Mouse (Mus musculus) forebrain, embryonic 15.5 days (tissue): Measurements from ENCODE around the gene Sptb. TPM values are rescaled to one million over a fixed set of nuclear protein-coding genes. Genes with fewer than 3 reads are reported as not detected.

Experiments
- ATAC-seq: fragments of 200-750 bp; cut with Nextera tagmentation; replicated peaks from 2 replicates; pipeline ENCODE4 v1.8.0; 2017; ENCODE audit warnings: mild to moderate bottlenecking, moderate TSS enrichment, moderate library complexity
- H3K27ac ChIP-seq: fragments of 300-500 bp; sonication (generic); replicated peaks from 2 replicates; pipeline ENCODE4 v1.5.1; 2015; ENCODE audit warnings: mild to moderate bottlenecking, inconsistent platforms
- H3K27me3 ChIP-seq: fragments of 300-500 bp; sonication (generic); 2 replicates; pipeline ENCODE4 v1.6.1; 2015; ENCODE audit warnings: inconsistent platforms
- H3K36me3 ChIP-seq: fragments of 300-500 bp; sonication (generic); 2 replicates; pipeline ENCODE4 v1.6.1; 2015; ENCODE audit warnings: mild to moderate bottlenecking, inconsistent platforms
- H3K4me1 ChIP-seq: fragments of 300-500 bp; sonication (generic); 2 replicates; pipeline ENCODE4 v1.6.1; 2015; ENCODE audit warnings: inconsistent platforms
- H3K4me2 ChIP-seq: fragments of 300-500 bp; sonication (generic); replicated peaks from 2 replicates; pipeline ENCODE4 v1.6.1; 2015; ENCODE audit warnings: mild to moderate bottlenecking, inconsistent platforms
- H3K4me3 ChIP-seq: fragments of 300-500 bp; sonication (generic); 2 replicates; pipeline ENCODE4 v1.5.1; 2015; ENCODE audit warnings: mild to moderate bottlenecking, inconsistent platforms
- H3K9ac ChIP-seq: fragments of 300-500 bp; sonication (generic); replicated peaks from 2 replicates; pipeline ENCODE4 v1.6.1; 2015; ENCODE audit warnings: mild to moderate bottlenecking, inconsistent platforms
- H3K9me3 ChIP-seq: fragments of 300-500 bp; sonication (generic); 2 replicates; pipeline ENCODE4 v1.6.1; 2016; ENCODE audit warnings: inconsistent platforms
- WGBS: fragments of 180-500 bp; shearing (Covaris S2); methylation state at CpG from one replicate; pipeline ENCODE4 v1.1.7; 2015; ENCODE audit warnings: mixed read lengths; 5-methylcytosine and 5-hydroxymethylcytosine counted together
- microRNA-seq: library from miRNA; unstranded; fragments of <30 nt; microRNA quantifications from one replicate; pipeline ENCODE4, GENCODE M21; 2016
- polyA plus RNA-seq: library from polyadenylated mRNA; unstranded; fragments of >200 nt; fragmentation: Nextera tagmentation; extraction: Ambion mirVana; gene quantifications from 2 replicates; pipeline ENCODE4 v1.2.1, GENCODE M21; 2015

Gene Sptb
- polyA plus RNA-seq, 1 experiment from 2014 or later = 1.1 TPM

DNA sequence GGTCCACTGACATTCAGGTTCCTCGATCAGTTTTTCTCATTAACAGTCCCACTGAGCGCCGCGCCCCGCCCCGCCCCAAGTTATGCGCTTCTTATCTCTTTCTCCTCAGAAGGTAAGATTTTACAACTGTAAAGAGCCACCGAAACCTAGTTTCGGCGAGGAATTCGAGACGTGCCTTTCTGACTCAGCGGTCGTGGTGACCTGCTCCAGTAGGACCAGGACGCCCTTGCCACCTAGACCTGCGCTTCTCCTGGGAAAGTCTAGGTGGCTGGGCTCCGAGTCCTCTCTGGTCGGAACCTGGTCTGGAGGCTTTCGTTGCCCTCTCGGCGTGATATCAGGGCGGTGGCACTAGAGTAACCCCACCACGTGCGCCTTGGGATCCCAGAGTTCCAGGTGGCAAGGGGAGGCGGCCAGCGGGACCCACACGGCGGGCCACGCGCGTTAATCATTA lies 177.4 kb downstream of the Sptb start:
- Histone ChIP-seq H3K27me3 (peaks cover 56% of the 10 kb centered on the region), H3K9ac (peak overlapping the region; percentile 55), H3K9me3 (no peaks in the 10 kb centered on the region), H3K27ac (no peak overlapping the region), H3K4me2 (peak overlapping the region; percentile 98), H3K4me1 (peaks cover 24% of the 10 kb centered on the region), H3K4me3 (peak overlapping the region; percentile 53), H3K36me3 (no peaks in the 10 kb centered on the region)
- peak; percentile 26 for ATAC-seq
- WGBS = 1% methylated on average over 31 of the region's 31 CpGs

DNA sequence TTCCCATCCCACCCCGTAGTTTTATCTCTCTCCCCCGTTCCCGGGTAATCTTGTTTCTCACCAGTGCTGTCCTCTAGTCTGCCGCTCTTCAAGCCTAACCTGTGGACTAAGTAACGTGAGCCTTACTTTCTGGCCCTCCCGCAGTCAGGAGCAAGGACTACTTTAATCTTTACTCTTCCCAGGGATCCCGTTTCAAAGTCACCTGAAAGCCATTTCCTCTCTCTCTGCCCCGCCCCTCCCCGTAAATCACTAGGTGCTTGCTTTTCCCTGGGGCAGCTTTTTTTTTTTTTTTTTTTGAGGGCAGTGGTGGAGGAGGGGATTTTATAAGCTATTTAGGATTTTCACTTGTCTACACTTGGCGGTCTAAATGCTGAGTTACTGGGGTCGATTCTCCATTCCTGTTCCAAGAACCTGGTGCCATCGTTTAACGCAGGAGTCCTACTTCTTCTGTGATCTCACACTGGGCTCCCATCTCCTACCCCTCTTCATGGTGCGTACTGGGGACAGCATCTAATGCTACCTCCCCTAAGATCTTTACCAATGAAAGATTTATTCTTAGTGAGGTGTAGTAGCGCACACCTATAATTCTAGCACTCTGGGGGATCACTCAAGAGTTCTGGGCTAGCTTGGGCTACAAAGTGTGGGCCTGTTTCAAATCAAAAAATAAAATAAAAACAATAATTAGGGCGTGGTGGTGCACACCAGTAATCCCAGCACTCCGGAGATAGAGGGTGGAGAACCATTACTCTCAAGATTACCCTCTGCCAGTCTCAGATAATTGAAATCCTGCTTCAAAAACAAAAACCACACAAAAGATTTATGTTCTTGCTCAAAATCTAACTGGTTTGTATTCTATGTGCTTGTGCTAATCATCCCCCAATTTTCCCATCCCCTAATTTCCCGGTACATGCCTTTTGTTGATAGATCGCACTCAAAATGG lies 178.1 kb downstream of the Sptb start:
- H3K4me2 ChIP-seq = peak overlapping the region; percentile 98
- peaks cover 24% of the 10 kb centered on the region for H3K4me1 ChIP-seq
- H3K9ac ChIP-seq = peak overlapping the region; percentile 55; the same call in 1 of the 2 replicates
- H3K9me3 ChIP-seq = no peaks in the 10 kb centered on the region
- peak overlapping the region; percentile 53 for H3K4me3 ChIP-seq
- H3K27ac ChIP-seq = no peak overlapping the region
- peaks cover 56% of the 10 kb centered on the region for H3K27me3 ChIP-seq
- H3K36me3 ChIP-seq = no peaks in the 10 kb centered on the region
- no peak for ATAC-seq
- WGBS = 4% methylated on average over 19 of the region's 19 CpGs

DNA sequence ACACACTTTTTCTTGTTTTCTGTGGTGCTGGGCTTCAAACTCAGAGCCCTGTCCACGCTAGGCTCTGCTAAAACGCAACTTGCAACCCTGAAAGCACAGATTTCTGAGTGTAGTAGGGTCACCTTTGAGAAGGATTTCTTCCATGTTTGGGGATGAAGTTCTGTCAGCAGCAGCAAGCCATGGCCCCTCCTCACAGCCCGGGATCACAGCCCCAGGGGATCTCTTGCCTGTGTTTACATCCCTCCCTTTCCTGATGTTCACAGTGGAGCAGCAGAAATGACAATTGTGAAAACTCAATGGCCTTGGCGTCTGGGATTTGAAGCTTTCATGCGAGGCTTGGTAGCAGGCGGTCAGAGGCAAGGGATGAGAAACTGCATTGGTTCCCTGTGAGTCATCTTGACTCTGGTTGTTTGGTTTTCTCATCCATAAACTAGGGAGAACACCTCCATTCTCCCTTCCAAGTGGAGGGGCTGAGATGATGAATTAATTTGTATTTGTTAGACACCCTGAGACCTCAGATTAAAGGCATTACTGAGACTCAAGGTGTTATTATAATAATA lies 179.7 kb downstream of the Sptb start, which contains the start of gene Plekhg3:
Gene Plekhg3, plus strand, starts transcription at position 312 of the 560 bp plus-strand sequence.
- Histone ChIP-seq H3K4me1 (peaks cover 24% of the 10 kb centered on the region), H3K9ac (no peak within 1 kb of the TSS), H3K27me3 (peaks cover 55% of the 10 kb centered on the region), H3K4me3 (no peak within 1 kb of the TSS), H3K27ac (no peak within 1 kb of the TSS), H3K36me3 (no peaks in the 10 kb centered on the region), H3K4me2 (no peak within 1 kb of the TSS), H3K9me3 (no peaks in the 10 kb centered on the region)
- ATAC-seq = no peak
- 35% methylated on average over 6 of the region's 6 CpGs for WGBS

Small RNA genes within 50 kb of the gene (microRNA-seq; reads per million reads assigned to microRNA genes)
- gene Mir5135 = not detected

Other genes starting within 250 kb of the Sptb start
- gene Plekhg3, start 179.7 kb downstream of the Sptb start, polyA plus RNA-seq = 0.79 and 1.2 TPM in 2 replicates
- gene Churc1, start 55.0 kb upstream of the Sptb start, polyA plus RNA-seq = 108 and 122 TPM in 2 replicates
- gene Fntb, start 55.0 kb upstream of the Sptb start, polyA plus RNA-seq = 33.2 and 35.1 TPM in 2 replicates
- not detected in 2 replicates for gene Gpx2, start 85.0 kb upstream of the Sptb start, polyA plus RNA-seq
- gene Rab15, start 112.4 kb upstream of the Sptb start, polyA plus RNA-seq = 23.9 and 26.7 TPM in 2 replicates